Mouse (Mus musculus) forebrain, embryonic 14.5 days (tissue): Measurements from ENCODE around the gene Crhr2. TPM values are rescaled to one million over a fixed set of nuclear protein-coding genes. Genes with fewer than 3 reads are reported as not detected.

Source experiments
- ATAC-seq: fragments of 200-750 bp; cut with Nextera tagmentation; 2 replicates; pipeline ENCODE4 v1.8.0; 2017; ENCODE audit warnings: mild to moderate bottlenecking, moderate library complexity
- DNase-seq: peaks from one replicate; pipeline ENCODE4 v3.0.0-alpha.2; 2015; ENCODE audit warnings: low spot score
- H3K27ac ChIP-seq: fragments of 300-500 bp; sonication (generic); 2 replicates; pipeline ENCODE4 v1.5.1; 2014; ENCODE audit warnings: low read depth, mild to moderate bottlenecking, control low read depth, low read length, moderate library complexity
- H3K27me3 ChIP-seq: fragments of 300-500 bp; sonication (generic); replicated peaks from 2 replicates; pipeline ENCODE4 v1.6.1; 2014; ENCODE audit warnings: low read length, control low read depth, mixed read lengths; ENCODE audit not compliant: control insufficient read depth, insufficient read depth
- H3K36me3 ChIP-seq: fragments of 300-500 bp; sonication (generic); 2 replicates; pipeline ENCODE4 v1.6.1; 2014; ENCODE audit warnings: low read length, control low read depth; ENCODE audit not compliant: control insufficient read depth, insufficient read depth
- H3K4me1 ChIP-seq: fragments of 300-500 bp; sonication (generic); 2 replicates; pipeline ENCODE4 v1.6.1; 2014; ENCODE audit warnings: antibody characterized with exemption, low read length, control low read depth; ENCODE audit not compliant: control insufficient read depth, insufficient read depth
- H3K4me2 ChIP-seq: fragments of 300-500 bp; sonication (generic); 2 replicates; pipeline ENCODE4 v1.6.1; 2014; ENCODE audit warnings: mild to moderate bottlenecking, control low read depth, low read length
- H3K4me3 ChIP-seq: fragments of 300-500 bp; sonication (generic); 2 replicates; pipeline ENCODE4 v1.5.1; 2014; ENCODE audit warnings: low read depth, low read length, control low read depth
- H3K9ac ChIP-seq: fragments of 300-500 bp; sonication (generic); 2 replicates; pipeline ENCODE4 v1.6.1; 2014; ENCODE audit warnings: mild to moderate bottlenecking, low read length, control low read depth, moderate library complexity
- H3K9me3 ChIP-seq: fragments of 300-500 bp; sonication (generic); replicated peaks from 2 replicates; pipeline ENCODE4 v1.6.1; 2016; ENCODE audit warnings: low read length, control low read depth, mixed read lengths; ENCODE audit not compliant: control insufficient read depth
- WGBS: fragments of 180-500 bp; shearing (Covaris S2); extraction: QIAGEN DNeasy Blood & Tissue Kit; methylation state at CpG from one replicate; pipeline ENCODE4 v1.1.7; 2014; 5-methylcytosine and 5-hydroxymethylcytosine counted together
- polyA plus RNA-seq: library from polyadenylated mRNA; unstranded; fragments of >200 nt; fragmentation: Nextera tagmentation; extraction: Ambion mirVana; gene quantifications from 2 replicates; pipeline ENCODE4 v1.2.1, GENCODE M21; 2014

The Crhr2 gene
- polyA plus RNA-seq, 1 experiment from 2014 or later = 0.50 TPM

GRCm38 (mm10) chr6:55045326-55045725 lies 87.5 kb downstream of the Crhr2 start:
- Histone ChIP-seq H3K27me3 (no peaks in the 10 kb centered on the region), H3K36me3 (peaks cover 32% of the 10 kb centered on the region), H3K9ac (no peak overlapping the region), H3K4me2 (no peak overlapping the region), H3K4me1 (no peaks in the 10 kb centered on the region), H3K27ac (no peak overlapping the region), H3K9me3 (no peaks in the 10 kb centered on the region), H3K4me3 (no peak overlapping the region)
- ATAC-seq (no peak), DNase-seq (no peak)
- 72% methylated on average over 1 of the region's 1 CpGs for WGBS

GRCm38 (mm10) chr6:55044542-55044941 lies 88.3 kb downstream of the Crhr2 start:
- DNase-seq = no peak

GRCm38 (mm10) chr6:55043206-55043605 lies 89.6 kb downstream of the Crhr2 start:
- WGBS = 86% methylated on average over 8 of the region's 8 CpGs
- Histone ChIP-seq H3K4me2 (no peak overlapping the region), H3K4me3 (no peak overlapping the region), H3K27me3 (no peaks in the 10 kb centered on the region), H3K36me3 (peaks cover 14% of the 10 kb centered on the region), H3K9me3 (no peaks in the 10 kb centered on the region), H3K9ac (no peak overlapping the region), H3K4me1 (peaks cover 5% of the 10 kb centered on the region; the same call in 1 of the 2 replicates), H3K27ac (no peak overlapping the region)
- no peak for ATAC-seq
- DNase-seq = no peak

More at GRCm38 (mm10) chr6:55044542-55044941, 88.3 kb downstream of the Crhr2 start:
- no peak for ATAC-seq
- Histone ChIP-seq H3K9ac (no peak overlapping the region), H3K36me3 (peaks cover 26% of the 10 kb centered on the region), H3K27me3 (no peaks in the 10 kb centered on the region), H3K27ac (no peak overlapping the region), H3K4me2 (no peak overlapping the region), H3K4me3 (no peak overlapping the region), H3K9me3 (no peaks in the 10 kb centered on the region), H3K4me1 (peaks cover 3% of the 10 kb centered on the region; the same call in 1 of the 2 replicates)
- WGBS = 76% methylated on average over 5 of the region's 5 CpGs

Other genes with a start within 250 kb of the Crhr2 start
- 1.5 and 1.8 TPM in 2 replicates for gene Nod1, start 160.4 kb downstream of the Crhr2 start, polyA plus RNA-seq
- 14.9 and 15.3 TPM in 2 replicates for gene Ggct, start 140.1 kb downstream of the Crhr2 start, polyA plus RNA-seq
- gene Gars, start 95.0 kb downstream of the Crhr2 start, polyA plus RNA-seq = 208 and 229 TPM in 2 replicates
- 0.21 TPM in 1 of 2 replicates, not detected in the other for gene Inmt, start 42.0 kb upstream of the Crhr2 start, polyA plus RNA-seq
- 15.8 and 18.6 TPM in 2 replicates for gene Mindy4, start 70.4 kb upstream of the Crhr2 start, polyA plus RNA-seq
- 2.8 and 2.9 TPM in 2 replicates for gene Aqp1, start 203.4 kb upstream of the Crhr2 start, polyA plus RNA-seq
- gene Ghrhr, start 243.3 kb upstream of the Crhr2 start, polyA plus RNA-seq = not detected in 2 replicates